Mouse (Mus musculus) bone marrow macrophage, adult 2 months (primary cell): ENCODE results near the gene Tas2r120.

Experiments
- CTCF ChIP-seq: IDR thresholded peaks from 2 replicates; pipeline ENCODE4 v1.5.1; 2012; ENCODE audit warnings: low read depth, mild to moderate bottlenecking, low read length, moderate library complexity
- POLR2A ChIP-seq: IDR thresholded peaks from 2 replicates; pipeline ENCODE4 v1.6.1; 2012; ENCODE audit warnings: mild to moderate bottlenecking, low read depth, low read length, borderline replicate concordance

DNA sequence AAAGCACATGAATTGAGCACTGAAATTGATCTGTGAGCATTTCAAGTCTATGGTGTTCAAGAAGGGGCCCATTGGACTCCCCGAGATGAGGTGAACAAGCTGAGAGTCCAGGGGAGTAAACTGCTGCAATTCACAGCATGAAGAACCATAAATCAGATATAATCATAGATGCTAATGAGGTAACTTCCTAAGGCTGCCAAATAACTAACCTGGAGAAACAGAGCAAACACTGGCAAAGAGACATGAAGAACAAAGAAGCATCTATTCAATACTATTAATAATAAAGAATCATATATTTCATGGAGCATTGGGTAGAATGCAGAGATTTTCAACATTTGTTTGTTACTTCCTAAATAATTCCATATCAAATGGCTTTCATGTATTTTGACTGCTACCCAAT is 5.3 kb upstream of the Tas2r120 start, which contains the start of gene A630073D07Rik:
- TF ChIP-seq CTCF (no peak), POLR2A (no peak)
